Mouse (Mus musculus) forebrain, embryonic 13.5 days (tissue): Measurements from ENCODE around the gene Nt5c1a. TPM values are rescaled to one million over a fixed set of nuclear protein-coding genes. Genes with fewer than 3 reads are reported as not detected.

Experiments
- ATAC-seq: fragments of 200-750 bp; cut with Nextera tagmentation; 2 replicates; pipeline ENCODE4 v1.8.0; 2017
- H3K27ac ChIP-seq: fragments of 300-500 bp; sonication (generic); 2 replicates; pipeline ENCODE4 v1.5.1; 2015; ENCODE audit warnings: inconsistent platforms, mild to moderate bottlenecking, moderate library complexity
- H3K27me3 ChIP-seq: fragments of 300-500 bp; sonication (generic); 2 replicates; pipeline ENCODE4 v1.6.1; 2015; ENCODE audit warnings: mild to moderate bottlenecking, inconsistent platforms
- H3K36me3 ChIP-seq: fragments of 300-500 bp; sonication (generic); 2 replicates; pipeline ENCODE4 v1.6.1; 2015; ENCODE audit warnings: mild to moderate bottlenecking, inconsistent platforms; ENCODE audit not compliant: poor library complexity, severe bottlenecking
- H3K4me1 ChIP-seq: fragments of 300-500 bp; sonication (generic); 2 replicates; pipeline ENCODE4 v1.6.1; 2015; ENCODE audit warnings: inconsistent platforms
- H3K4me2 ChIP-seq: fragments of 300-500 bp; sonication (generic); 2 replicates; pipeline ENCODE4 v1.6.1; 2015; ENCODE audit warnings: inconsistent platforms, mild to moderate bottlenecking, moderate library complexity
- H3K4me3 ChIP-seq: fragments of 300-500 bp; sonication (generic); 2 replicates; pipeline ENCODE4 v1.5.1; 2015; ENCODE audit warnings: mild to moderate bottlenecking, inconsistent platforms
- H3K9ac ChIP-seq: fragments of 300-500 bp; sonication (generic); 2 replicates; pipeline ENCODE4 v1.6.1; 2015; ENCODE audit warnings: mild to moderate bottlenecking, inconsistent platforms
- H3K9me3 ChIP-seq: fragments of 300-500 bp; sonication (generic); replicated peaks from 2 replicates; pipeline ENCODE4 v1.6.1; 2016; ENCODE audit warnings: inconsistent platforms
- WGBS: fragments of 180-500 bp; shearing (Covaris S2); methylation state at CpG from one replicate; pipeline ENCODE4 v1.1.7; 2015; 5-methylcytosine and 5-hydroxymethylcytosine counted together
- polyA plus RNA-seq: library from polyadenylated mRNA; unstranded; fragments of >200 nt; fragmentation: Nextera tagmentation; extraction: Ambion mirVana; gene quantifications from 2 replicates; pipeline ENCODE4 v1.2.1, GENCODE M21; 2015

Nt5c1a gene
- polyA plus RNA-seq, 1 experiment from 2014 or later: not detected

- Histone ChIP-seq H3K9me3 (no peaks in the 10 kb centered on the region), H3K4me1 (peaks cover 26% of the 10 kb centered on the region), H3K9ac (peak within 1 kb of the TSS; percentile 65), H3K27me3 (peaks cover 73% of the 10 kb centered on the region), H3K36me3 (no peaks in the 10 kb centered on the region), H3K4me2 (peak within 1 kb of the TSS; percentile 75), H3K4me3 (peak within 1 kb of the TSS; percentile 49), H3K27ac (no peak within 1 kb of the TSS)
- ATAC-seq: peak; percentile 59
- under 1% methylated on average over 44 of the region's 44 CpGs for WGBS
Observed at GRCm38 (mm10) chr4:123182328-123183238, 18.7 kb upstream of the Nt5c1a start, which contains the start of gene Hpcal4. TSS of gene Hpcal4 (plus strand) at chr4:123183227.

GRCm38 (mm10) chr4:123183239-123184056, 17.9 kb upstream of the Nt5c1a start:
- H3K9ac ChIP-seq: peak overlapping the region; percentile 65
- peak overlapping the region; percentile 49 for H3K4me3 ChIP-seq
- peaks cover 26% of the 10 kb centered on the region for H3K4me1 ChIP-seq
- H3K27me3 ChIP-seq: peaks cover 67% of the 10 kb centered on the region
- H3K9me3 ChIP-seq: no peaks in the 10 kb centered on the region
- peak; percentile 95 for ATAC-seq
- 11% methylated on average over 44 of the region's 44 CpGs for WGBS
- H3K27ac ChIP-seq: no peak overlapping the region
- no peaks in the 10 kb centered on the region for H3K36me3 ChIP-seq
- H3K4me2 ChIP-seq: peak overlapping the region; percentile 75

- 32% methylated on average over 3 of the region's 3 CpGs for WGBS
- Histone ChIP-seq H3K9ac (no peak overlapping the region), H3K27ac (no peak overlapping the region), H3K4me3 (no peak overlapping the region), H3K36me3 (no peaks in the 10 kb centered on the region), H3K27me3 (peaks cover 63% of the 10 kb centered on the region), H3K4me2 (peak overlapping the region; percentile 75), H3K4me1 (peaks cover 26% of the 10 kb centered on the region), H3K9me3 (no peaks in the 10 kb centered on the region)
- ATAC-seq: no peak
Observed at GRCm38 (mm10) chr4:123184816-123185215, 16.5 kb upstream of the Nt5c1a start.

- H3K4me2 ChIP-seq: no peak overlapping the region
- H3K4me1 ChIP-seq: no peaks in the 10 kb centered on the region
- ATAC-seq: no peak
- 89% methylated on average over 11 of the region's 11 CpGs for WGBS
- H3K36me3 ChIP-seq: no peaks in the 10 kb centered on the region
- no peak overlapping the region for H3K4me3 ChIP-seq
- H3K27ac ChIP-seq: no peak overlapping the region
- peaks cover 13% of the 10 kb centered on the region; the same call in 1 of the 2 replicates for H3K27me3 ChIP-seq
- no peak overlapping the region for H3K9ac ChIP-seq
- no peaks in the 10 kb centered on the region for H3K9me3 ChIP-seq
Observed at GRCm38 (mm10) chr4:123192336-123192735, 9.0 kb upstream of the Nt5c1a start.

- Histone ChIP-seq H3K4me2 (no peak overlapping the region), H3K4me3 (no peak overlapping the region), H3K4me1 (no peaks in the 10 kb centered on the region), H3K27me3 (peaks cover 13% of the 10 kb centered on the region; the same call in 1 of the 2 replicates), H3K36me3 (no peaks in the 10 kb centered on the region), H3K9ac (no peak overlapping the region), H3K9me3 (no peaks in the 10 kb centered on the region), H3K27ac (no peak overlapping the region)
- 87% methylated on average over 11 of the region's 11 CpGs for WGBS
- ATAC-seq: no peak
Observed at GRCm38 (mm10) chr4:123193791-123194190, 7.5 kb upstream of the Nt5c1a start.

GRCm38 (mm10) chr4:123196695-123197094, 4.6 kb upstream of the Nt5c1a start:
- no peak for ATAC-seq
- H3K27ac ChIP-seq: no peak overlapping the region
- H3K36me3 ChIP-seq: no peaks in the 10 kb centered on the region
- H3K4me3 ChIP-seq: no peak overlapping the region
- 72% methylated on average over 6 of the region's 6 CpGs for WGBS
- H3K9ac ChIP-seq: no peak overlapping the region
- H3K4me1 ChIP-seq: peaks cover 9% of the 10 kb centered on the region
- H3K4me2 ChIP-seq: no peak overlapping the region
- no peaks in the 10 kb centered on the region for H3K9me3 ChIP-seq
- H3K27me3 ChIP-seq: peaks cover 32% of the 10 kb centered on the region

- Histone ChIP-seq H3K4me3 (peak overlapping the region; percentile 45), H3K27ac (no peak overlapping the region), H3K36me3 (no peaks in the 10 kb centered on the region), H3K4me1 (peaks cover 12% of the 10 kb centered on the region), H3K27me3 (peaks cover 41% of the 10 kb centered on the region), H3K9me3 (no peaks in the 10 kb centered on the region), H3K9ac (peak overlapping the region; percentile 62), H3K4me2 (peak overlapping the region; percentile 85)
- ATAC-seq: peak; percentile 58; the same call in 1 of the 2 replicates
- WGBS: 1% methylated on average over 15 of the region's 15 CpGs
Observed at GRCm38 (mm10) chr4:123200771-123201185, 526 bp upstream of the Nt5c1a start.

GRCm38 (mm10) chr4:123202094-123202420, 753 bp downstream of the Nt5c1a start:
- Histone ChIP-seq H3K36me3 (no peaks in the 10 kb centered on the region), H3K9ac (no peak overlapping the region), H3K4me2 (peak overlapping the region; percentile 85), H3K4me3 (peak overlapping the region; percentile 45), H3K9me3 (no peaks in the 10 kb centered on the region), H3K4me1 (peaks cover 12% of the 10 kb centered on the region), H3K27ac (no peak overlapping the region), H3K27me3 (peaks cover 38% of the 10 kb centered on the region)
- ATAC-seq: no peak
- WGBS: 10% methylated on average over 8 of the region's 8 CpGs

GRCm38 (mm10) chr4:123207337-123207736, 6.0 kb downstream of the Nt5c1a start:
- Histone ChIP-seq H3K36me3 (no peaks in the 10 kb centered on the region), H3K9me3 (no peaks in the 10 kb centered on the region), H3K27me3 (peaks cover 14% of the 10 kb centered on the region), H3K4me3 (no peak overlapping the region), H3K9ac (0 out of 2 replicates have a peak overlapping the region, but pooled peaks have one; percentile 12), H3K4me2 (no peak overlapping the region), H3K4me1 (no peaks in the 10 kb centered on the region), H3K27ac (no peak overlapping the region)
- 80% methylated on average over 5 of the region's 5 CpGs for WGBS
- no peak for ATAC-seq

- WGBS: 55% methylated on average over 8 of the region's 8 CpGs
- H3K9ac ChIP-seq: no peak overlapping the region
- no peak for ATAC-seq
- no peak overlapping the region for H3K27ac ChIP-seq
- no peak overlapping the region for H3K4me2 ChIP-seq
- H3K9me3 ChIP-seq: no peaks in the 10 kb centered on the region
- no peak overlapping the region for H3K4me3 ChIP-seq
- H3K27me3 ChIP-seq: 0 out of 2 replicates have a peak, but pooled peaks cover 3% of the 10 kb centered on the region
- H3K4me1 ChIP-seq: peaks cover 7% of the 10 kb centered on the region; the same call in 1 of the 2 replicates
- no peaks in the 10 kb centered on the region for H3K36me3 ChIP-seq
Observed at GRCm38 (mm10) chr4:123210996-123211395, 9.7 kb downstream of the Nt5c1a start.

GRCm38 (mm10) chr4:123211453-123211852, 10.1 kb downstream of the Nt5c1a start:
- Histone ChIP-seq H3K4me1 (peaks cover 7% of the 10 kb centered on the region; the same call in 1 of the 2 replicates), H3K9ac (no peak overlapping the region), H3K4me2 (no peak overlapping the region), H3K36me3 (no peaks in the 10 kb centered on the region), H3K9me3 (no peaks in the 10 kb centered on the region), H3K4me3 (no peak overlapping the region), H3K27me3 (0 out of 2 replicates have a peak, but pooled peaks cover 3% of the 10 kb centered on the region), H3K27ac (no peak overlapping the region)
- no peak for ATAC-seq
- 69% methylated on average over 5 of the region's 5 CpGs for WGBS

- H3K9me3 ChIP-seq: no peaks in the 10 kb centered on the region
Observed at GRCm38 (mm10) chr4:123212330-123212729, 11.0 kb downstream of the Nt5c1a start.

More at GRCm38 (mm10) chr4:123212330-123212729, 11.0 kb downstream of the Nt5c1a start:
- Histone ChIP-seq H3K27ac (no peak overlapping the region), H3K4me2 (no peak overlapping the region), H3K4me3 (no peak overlapping the region), H3K36me3 (no peaks in the 10 kb centered on the region), H3K9ac (no peak overlapping the region), H3K27me3 (no peaks in the 10 kb centered on the region), H3K4me1 (peaks cover 7% of the 10 kb centered on the region; the same call in 1 of the 2 replicates)
- no peak for ATAC-seq
- 33% methylated on average over 2 of the region's 2 CpGs for WGBS
